Mouse (Mus musculus) midbrain, embryonic 16.5 days (tissue): ENCODE results near the gene Fgfrl1. TPM values are rescaled to one million over a fixed set of nuclear protein-coding genes. Genes with fewer than 3 reads are reported as not detected.

ENCODE experiments used
- ATAC-seq: fragments of 200-750 bp; cut with Nextera tagmentation; 2 replicates; pipeline ENCODE4 v1.8.0; 2017; ENCODE audit warnings: moderate TSS enrichment
- H3K27ac ChIP-seq: fragments of 300-500 bp; sonication (generic); 2 replicates; pipeline ENCODE4 v1.5.1; 2014; ENCODE audit warnings: mild to moderate bottlenecking, low read length, mixed read lengths
- H3K27me3 ChIP-seq: fragments of 300-500 bp; sonication (generic); 2 replicates; pipeline ENCODE4 v1.6.1; 2014; ENCODE audit warnings: low read depth, low read length, mixed read lengths; ENCODE audit not compliant: control insufficient read depth, insufficient read depth
- H3K36me3 ChIP-seq: fragments of 300-500 bp; sonication (generic); 2 replicates; pipeline ENCODE4 v1.6.1; 2014; ENCODE audit warnings: mild to moderate bottlenecking, low read length, moderate library complexity, mixed read lengths; ENCODE audit not compliant: control insufficient read depth, insufficient read depth
- H3K4me1 ChIP-seq: fragments of 300-500 bp; sonication (generic); 2 replicates; pipeline ENCODE4 v1.6.1; 2014; ENCODE audit warnings: mild to moderate bottlenecking, low read length, mixed read lengths; ENCODE audit not compliant: control insufficient read depth, insufficient read depth
- H3K4me2 ChIP-seq: fragments of 300-500 bp; sonication (generic); 2 replicates; pipeline ENCODE4 v1.6.1; 2014; ENCODE audit warnings: mild to moderate bottlenecking, low read length, mixed read lengths
- H3K4me3 ChIP-seq: fragments of 300-500 bp; sonication (generic); 2 replicates; pipeline ENCODE4 v1.5.1; 2014; ENCODE audit warnings: low read depth, mild to moderate bottlenecking, low read length, moderate library complexity, mixed read lengths
- H3K9ac ChIP-seq: fragments of 300-500 bp; sonication (generic); 2 replicates; pipeline ENCODE4 v1.6.1; 2014; ENCODE audit warnings: low read depth, low read length, mixed read lengths
- H3K9me3 ChIP-seq: fragments of 300-500 bp; sonication (generic); replicated peaks from 2 replicates; pipeline ENCODE4 v1.6.1; 2014; ENCODE audit warnings: mild to moderate bottlenecking, low read length, mixed read lengths; ENCODE audit not compliant: control insufficient read depth, poor library complexity, severe bottlenecking
- whole genome bisulfite sequencing: fragments of 180-500 bp; shearing (Covaris S2); extraction: QIAGEN DNeasy Blood & Tissue Kit; methylation state at CpG from one replicate; pipeline ENCODE4 v1.1.7; 2014; 5-methylcytosine and 5-hydroxymethylcytosine counted together
- polyA plus RNA-seq: library from polyadenylated mRNA; unstranded; fragments of >200 nt; fragmentation: Nextera tagmentation; extraction: Ambion mirVana; gene quantifications from 2 replicates; pipeline ENCODE4 v1.2.1, GENCODE M21; 2015

Fgfrl1 gene
- polyA plus RNA-seq, 1 experiment from 2014 or later: 3.3 TPM

DNA sequence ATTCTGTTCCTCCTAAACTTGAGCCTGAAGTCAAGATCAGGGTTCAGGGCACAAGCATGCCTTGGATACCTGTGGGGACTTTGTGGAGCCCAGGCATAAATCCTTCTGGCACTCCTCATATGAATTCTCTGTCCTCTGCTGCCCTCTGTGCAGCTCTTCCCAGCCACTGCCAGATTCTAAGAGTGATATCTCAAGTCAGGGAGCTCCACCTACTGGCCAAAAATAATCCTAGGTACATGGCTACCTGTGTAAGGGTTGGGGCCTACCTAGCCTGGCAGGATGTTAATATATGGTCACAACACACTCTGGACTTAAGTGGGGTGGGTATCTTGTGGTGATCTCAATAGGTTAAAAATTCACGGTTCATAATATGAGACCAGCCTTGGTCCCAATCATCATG, 40.4 kb upstream of the Fgfrl1 start:
- no peaks in the 10 kb centered on the region for H3K4me1 ChIP-seq
- peak; percentile 59 for ATAC-seq
- no peak overlapping the region for H3K27ac ChIP-seq
- H3K4me2 ChIP-seq: no peak overlapping the region
- H3K4me3 ChIP-seq: no peak overlapping the region
- no peak overlapping the region for H3K9ac ChIP-seq
- H3K27me3 ChIP-seq: no peaks in the 10 kb centered on the region
- peaks cover 51% of the 10 kb centered on the region for H3K36me3 ChIP-seq
- WGBS: 77% methylated on average over 1 of the region's 1 CpGs
- H3K9me3 ChIP-seq: no peaks in the 10 kb centered on the region

DNA sequence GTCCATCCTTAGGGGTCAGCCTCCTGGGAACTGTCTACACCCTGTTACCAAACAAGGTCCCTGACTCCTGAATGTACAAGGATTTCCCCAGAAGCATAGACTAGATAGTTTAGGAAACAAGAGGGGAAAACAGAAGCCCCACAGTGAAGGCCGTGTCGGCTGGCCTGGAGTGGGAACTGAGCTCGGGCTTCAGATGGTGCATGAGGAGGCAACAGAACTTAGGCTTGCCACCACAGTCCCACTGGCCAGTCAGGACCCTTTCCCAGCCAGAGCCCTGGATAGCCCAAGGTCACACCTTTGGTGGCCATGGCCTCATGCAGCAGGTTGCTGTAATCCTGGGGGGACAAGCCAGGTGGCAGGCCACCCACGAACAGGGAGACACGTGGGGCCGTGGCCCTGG, 38.8 kb upstream of the Fgfrl1 start:
- no peak overlapping the region for H3K27ac ChIP-seq
- peaks cover 45% of the 10 kb centered on the region for H3K36me3 ChIP-seq
- H3K27me3 ChIP-seq: no peaks in the 10 kb centered on the region
- WGBS: 92% methylated on average over 6 of the region's 6 CpGs
- no peak for ATAC-seq
- H3K4me1 ChIP-seq: peaks cover 4% of the 10 kb centered on the region; the same call in 1 of the 2 replicates
- H3K4me2 ChIP-seq: no peak overlapping the region
- H3K4me3 ChIP-seq: no peak overlapping the region
- H3K9ac ChIP-seq: no peak overlapping the region
- no peaks in the 10 kb centered on the region for H3K9me3 ChIP-seq

DNA sequence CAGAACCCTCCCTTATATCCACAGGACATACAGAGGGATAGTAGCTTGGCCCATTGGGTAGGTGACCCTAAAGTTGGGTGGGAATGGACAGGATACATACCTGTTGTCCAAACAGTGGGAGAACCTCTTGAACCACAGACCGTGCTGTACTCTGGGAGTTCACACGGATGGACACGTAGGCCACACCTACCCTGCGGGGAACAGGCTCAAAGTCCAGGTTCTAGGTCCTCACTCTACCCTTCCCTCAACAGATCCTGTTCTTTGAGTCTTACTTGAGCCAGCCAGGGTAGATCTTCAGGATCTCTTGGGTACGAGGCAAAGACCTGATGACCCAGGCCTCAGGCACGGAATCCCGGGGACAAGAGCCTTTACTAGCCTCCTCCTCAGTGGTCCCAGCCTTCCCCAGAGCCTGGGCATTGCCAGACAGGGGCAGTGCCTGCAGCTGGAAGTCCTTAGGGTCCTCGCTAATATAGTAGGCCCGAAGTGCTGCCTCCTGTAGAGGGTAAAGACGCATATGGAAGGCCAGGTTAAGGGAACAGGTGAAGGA, 37.7 kb upstream of the Fgfrl1 start:
- H3K9ac ChIP-seq: no peak overlapping the region
- H3K27me3 ChIP-seq: no peaks in the 10 kb centered on the region
- no peak overlapping the region for H3K4me2 ChIP-seq
- ATAC-seq: no peak
- peaks cover 40% of the 10 kb centered on the region for H3K36me3 ChIP-seq
- H3K4me3 ChIP-seq: no peak overlapping the region
- H3K27ac ChIP-seq: no peak overlapping the region
- 95% methylated on average over 10 of the region's 10 CpGs for WGBS
- no peaks in the 10 kb centered on the region for H3K9me3 ChIP-seq
- H3K4me1 ChIP-seq: peaks cover 13% of the 10 kb centered on the region

DNA sequence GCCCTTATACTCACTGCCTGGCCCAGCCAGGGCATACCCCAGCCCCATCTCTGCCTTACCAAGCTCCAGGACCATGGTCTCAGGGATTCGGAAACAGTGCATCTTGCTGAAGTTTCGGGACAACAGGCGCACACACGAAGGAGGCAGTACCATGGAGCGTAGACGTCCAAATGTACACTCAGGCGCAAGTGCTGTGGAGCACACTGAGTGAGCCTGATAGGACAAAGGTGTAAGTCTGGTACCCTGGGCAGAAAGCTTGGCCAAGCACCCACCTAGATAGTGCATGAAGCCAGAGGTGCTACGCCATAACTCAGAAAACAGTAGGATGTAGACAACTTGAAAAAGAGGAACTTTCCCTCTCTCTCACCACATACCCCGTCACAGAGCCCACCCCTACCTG, 36.8 kb upstream of the Fgfrl1 start:
- no peak for ATAC-seq
- WGBS: 95% methylated on average over 9 of the region's 9 CpGs
- Histone ChIP-seq H3K27ac (no peak overlapping the region), H3K4me2 (no peak overlapping the region), H3K27me3 (no peaks in the 10 kb centered on the region), H3K4me1 (peaks cover 19% of the 10 kb centered on the region), H3K36me3 (peaks cover 37% of the 10 kb centered on the region), H3K9me3 (no peaks in the 10 kb centered on the region), H3K9ac (no peak overlapping the region), H3K4me3 (no peak overlapping the region)

DNA sequence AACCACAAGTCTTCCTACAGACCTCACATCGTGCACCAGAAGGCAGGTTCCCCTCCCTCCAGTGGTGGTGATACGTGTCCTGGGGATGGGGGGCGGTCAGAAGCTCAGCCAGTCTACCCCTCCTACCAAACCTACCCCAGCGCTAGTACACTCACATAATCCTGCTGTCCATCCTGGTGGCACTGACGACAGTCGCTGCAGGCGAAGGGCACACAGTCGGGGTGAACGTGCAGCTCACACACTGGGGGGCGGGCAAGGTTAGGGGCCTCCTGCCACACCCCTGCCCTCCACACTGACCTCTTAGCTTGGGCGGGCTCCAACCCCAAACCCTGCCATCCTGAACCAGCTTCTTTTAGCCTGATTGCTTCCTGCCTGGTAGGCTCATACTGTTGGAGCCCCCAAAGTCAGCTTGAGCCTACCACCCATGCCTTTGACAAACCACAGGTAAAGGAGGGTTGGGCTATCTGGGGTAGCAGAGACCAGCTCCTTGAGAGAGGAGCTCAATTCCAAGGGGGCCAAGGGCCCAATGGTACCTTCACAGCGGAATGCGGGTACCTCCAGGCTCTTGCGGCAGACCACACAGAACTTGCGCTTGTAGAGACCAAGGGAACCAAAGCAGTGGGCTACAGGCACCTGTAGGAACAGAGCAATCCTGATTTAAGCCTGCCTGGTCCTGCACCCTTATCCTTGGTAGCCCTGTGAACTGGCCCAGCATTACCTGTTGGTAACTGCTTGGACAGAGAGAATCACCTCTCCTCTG, 36.1 kb upstream of the Fgfrl1 start:
- peaks cover 33% of the 10 kb centered on the region for H3K36me3 ChIP-seq

DNA sequence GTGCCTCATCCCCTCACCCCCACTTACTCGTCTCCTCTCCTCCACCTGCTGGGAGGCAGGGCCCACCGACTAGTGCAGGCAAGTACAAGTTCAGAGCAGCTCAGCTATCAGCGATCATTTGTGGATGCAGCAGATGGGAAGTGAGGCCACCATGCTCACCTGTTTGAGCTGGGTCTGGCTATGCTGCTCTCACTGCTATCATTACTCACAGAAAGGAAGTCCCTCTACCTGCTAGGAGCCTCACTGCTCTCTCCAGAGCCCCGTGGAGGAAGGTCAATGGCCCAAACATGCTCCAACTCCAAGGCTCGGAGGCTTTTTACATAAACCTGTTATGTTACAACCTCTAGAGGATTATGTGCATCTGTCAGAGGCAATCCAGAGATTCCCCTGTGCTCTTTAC, 34.8 kb upstream of the Fgfrl1 start:
- no peak overlapping the region for H3K4me2 ChIP-seq
- H3K4me1 ChIP-seq: peaks cover 23% of the 10 kb centered on the region
- H3K4me3 ChIP-seq: no peak overlapping the region
- WGBS: 81% methylated on average over 5 of the region's 5 CpGs
- no peaks in the 10 kb centered on the region for H3K27me3 ChIP-seq
- H3K9ac ChIP-seq: no peak overlapping the region
- no peak overlapping the region for H3K27ac ChIP-seq
- ATAC-seq: no peak
- no peaks in the 10 kb centered on the region for H3K9me3 ChIP-seq
- peaks cover 29% of the 10 kb centered on the region for H3K36me3 ChIP-seq

More for the DNA sequence above, 36.1 kb upstream of the Fgfrl1 start:
- peaks cover 21% of the 10 kb centered on the region for H3K4me1 ChIP-seq
- H3K4me3 ChIP-seq: no peak overlapping the region
- H3K9me3 ChIP-seq: no peaks in the 10 kb centered on the region
- H3K4me2 ChIP-seq: no peak overlapping the region
- WGBS: 94% methylated on average over 15 of the region's 15 CpGs
- H3K9ac ChIP-seq: no peak overlapping the region
- ATAC-seq: no peak
- H3K27ac ChIP-seq: no peak overlapping the region
- H3K27me3 ChIP-seq: no peaks in the 10 kb centered on the region

DNA sequence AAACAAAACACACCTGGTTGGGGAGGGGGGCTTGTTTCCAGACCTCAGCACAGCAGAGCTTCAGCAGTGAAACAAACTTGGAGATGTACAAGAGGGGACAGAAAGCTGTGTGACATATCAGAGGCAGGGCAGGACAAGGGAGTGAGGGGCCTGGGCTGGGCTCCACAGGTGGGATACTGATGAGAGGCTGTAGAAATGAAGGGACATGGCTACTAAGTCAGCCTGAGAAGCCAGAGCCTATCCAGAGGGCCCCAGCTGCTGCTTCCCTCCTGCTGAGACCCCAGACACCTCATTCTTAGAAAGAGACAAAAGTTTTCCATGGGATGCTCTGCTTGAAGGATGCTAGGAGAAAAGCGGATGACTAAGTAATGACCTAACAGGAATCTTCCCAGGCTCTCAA, 33.6 kb upstream of the Fgfrl1 start:
- Histone ChIP-seq H3K27ac (no peak overlapping the region), H3K4me1 (peaks cover 23% of the 10 kb centered on the region), H3K4me3 (no peak overlapping the region), H3K36me3 (peaks cover 21% of the 10 kb centered on the region), H3K9ac (no peak overlapping the region), H3K4me2 (no peak overlapping the region), H3K27me3 (no peaks in the 10 kb centered on the region), H3K9me3 (no peaks in the 10 kb centered on the region)
- ATAC-seq: no peak
- WGBS: 77% methylated on average over 1 of the region's 1 CpGs

DNA sequence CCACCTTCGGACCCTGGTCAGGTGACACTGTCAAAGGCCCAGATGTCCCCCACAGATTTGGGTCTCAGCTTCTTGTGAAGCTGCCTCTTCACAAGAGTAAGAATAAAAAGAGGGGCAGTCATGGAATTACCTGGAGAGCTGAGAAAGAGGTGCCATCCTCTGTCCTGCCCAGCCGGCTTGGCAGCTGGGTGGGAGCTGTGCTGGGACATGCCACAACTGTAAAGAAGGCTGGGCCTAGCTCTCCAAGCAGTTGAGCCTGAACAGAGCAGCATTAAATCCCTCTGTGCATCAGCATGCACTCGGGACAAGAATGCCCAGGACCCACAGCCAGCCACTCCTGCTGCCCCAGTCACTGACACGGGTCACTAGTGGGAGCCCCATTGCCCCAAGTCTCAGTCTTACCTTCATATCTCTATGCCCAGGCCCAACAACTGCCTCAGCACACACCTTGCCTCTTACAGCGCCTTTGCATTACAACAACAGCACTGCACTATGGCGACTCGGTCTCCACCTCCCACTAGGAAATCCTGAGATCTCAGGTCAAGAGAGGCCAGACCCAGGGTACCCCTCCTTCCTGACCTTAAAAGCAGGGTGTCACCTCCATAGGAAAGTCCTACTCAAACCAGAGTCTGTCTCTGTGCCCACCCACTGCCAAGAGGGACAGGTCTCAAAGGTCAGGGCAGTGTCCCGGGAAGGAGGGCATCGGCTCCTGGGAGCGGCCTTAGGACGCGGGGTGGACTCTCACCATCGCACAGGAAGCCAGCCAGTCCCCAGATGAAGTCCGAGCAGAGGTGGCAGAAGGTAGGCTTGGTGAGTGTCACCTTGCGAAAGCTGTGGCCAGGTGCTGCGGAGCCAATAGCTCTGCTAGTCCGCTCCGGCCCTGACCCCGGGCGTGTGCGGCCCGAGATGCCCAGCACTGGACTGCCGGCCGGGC, 32.2 kb upstream of the Fgfrl1 start, which contains the start of gene Idua:
TSS of gene Idua (plus strand) at position 634 of the 934 bp plus-strand sequence.
- peak within 1 kb of the TSS; percentile 92 for H3K4me2 ChIP-seq
- H3K27me3 ChIP-seq: no peaks in the 10 kb centered on the region
- H3K4me3 ChIP-seq: peak within 1 kb of the TSS; percentile 59
- 11% methylated on average over 24 of the region's 24 CpGs for WGBS
- H3K36me3 ChIP-seq: peaks cover 9% of the 10 kb centered on the region; the same call in 1 of the 2 replicates
- peaks cover 23% of the 10 kb centered on the region for H3K4me1 ChIP-seq
- H3K9me3 ChIP-seq: no peaks in the 10 kb centered on the region
- H3K27ac ChIP-seq: peak within 1 kb of the TSS; percentile 6; the same call in 1 of the 2 replicates
- peak within 1 kb of the TSS; percentile 94 for H3K9ac ChIP-seq
- peak; percentile 61 for ATAC-seq
